Mouse (Mus musculus): ENCODE results near the gene E2f4.
A peak's percentile ranks its signal among the peaks of the same experiment; 100 is the strongest.

GRCm38 (mm10) chr8:105290554-105291314 is 6.7 kb upstream of the E2f4 start:
- TF ChIP-seq EP300 (IDR thresholded peaks at IDR 0.05; ENCODE audit: low read length) (no peak), USF1 (IDR thresholded peaks at IDR 0.05; ENCODE audit: low read depth, low read length) (no peak), POLR2A (IDR thresholded peaks at IDR 0.05; ENCODE audit: low read depth, low read length) (no peak), CTCF (conservative IDR thresholded peaks at IDR 0.05 in 1 of 2, IDR thresholded peaks at IDR 0.05 in 1 of 2; ENCODE audit: low read depth in 2 of 2, low read length in 2 of 2) (peak; percentile 60 to 87), BHLHE40 (IDR thresholded peaks at IDR 0.05; ENCODE audit: low read depth, low read length) (no peak), MAFK (IDR thresholded peaks at IDR 0.05; ENCODE audit: insufficient replicate concordance, low read length) (no peak), CHD2 (IDR thresholded peaks at IDR 0.05; ENCODE audit: low read length) (no peak), ZNF384 (IDR thresholded peaks at IDR 0.05; ENCODE audit: low read depth, low read length) (no peak), TBP (conservative IDR thresholded peaks at IDR 0.05; ENCODE audit: low read depth, low read length) (no peak)

All from CH12.LX (cell line).